ENCODE assay signal across 9 mouse cellular contexts in genomic region chr11:96270996-96271540, GRCm38 (mm10). TPM values are rescaled to one million over a fixed set of nuclear protein-coding genes. Genes with fewer than 3 reads are reported as not detected.
DNase-seq lines count a peak whose midpoint lies in the region; ATAC-seq and TF ChIP-seq lines count a peak whose summit lies in the region.
"Had no signal": no experiment of that assay in that cellular context is flagged by ENCODE, and none has a peak within 500 bp of the region (broad histone marks: within the 10 kb centered on the region; RNA-seq: fewer than 3 reads in every experiment).

Gene Hoxb9, plus strand, starts transcription at chr11:96271457.

- no peak for ATAC-seq in heart, embryonic 16.5 days (replicated peaks; ENCODE audit: extremely low read depth, insufficient read depth, low FRiP score)
- ATAC-seq in megakaryocyte, adult 5-6 weeks (ENCODE audit: poor library complexity, severe bottlenecking): no peak

- no peak within 1 kb of the TSS for H3K9ac ChIP-seq in heart, embryonic 16.5 days (ENCODE audit: low read length)

- H3K27me3 ChIP-seq in heart, embryonic 16.5 days (ENCODE audit: control insufficient read depth, insufficient read depth, low read length): peaks cover 96% of the 10 kb centered on the region
- peaks cover 88% of the 10 kb centered on the region for H3K27me3 ChIP-seq in small intestine, adult 2 months (ENCODE audit: control insufficient read depth, insufficient read depth, low read length)

- no peaks in the 10 kb centered on the region for H3K36me3 ChIP-seq in heart, embryonic 16.5 days (ENCODE audit: control insufficient read depth, insufficient read depth)
- no peaks in the 10 kb centered on the region for H3K36me3 ChIP-seq in small intestine, adult 2 months (ENCODE audit: control insufficient read depth, insufficient read depth, low read length)

- intact Hi-C loops in heart, postnatal 25 days (cut with DNase I): loop anchor here (10.0 kb wide), 2 partner anchors 266 to 464 kb away; partner anchors contain the start of gene Igf2bp1

- peak within 1 kb of the TSS; percentile 24 for H3K4me3 ChIP-seq in heart, embryonic 16.5 days (ENCODE audit: low read length)
- H3K4me3 ChIP-seq in small intestine, adult 2 months (ENCODE audit: low read depth, low read length): peak within 1 kb of the TSS; percentile 44
- H3K4me3 ChIP-seq: megakaryocyte, embryonic 14.5 days had no signal

- no peaks in the 10 kb centered on the region for H3K9me3 ChIP-seq in heart, embryonic 16.5 days (replicated peaks; ENCODE audit: control insufficient read depth, low read length)
- H3K9me3 ChIP-seq: megakaryocyte, embryonic 14.5 days had no signal

- 1% methylated on average over 40 of the region's 40 CpGs for WGBS in heart, embryonic 16.5 days
- WGBS in small intestine, adult 2 months: 2% methylated on average over 40 of the region's 40 CpGs

- TF ChIP-seq POLR2A in small intestine, adult 2 months (IDR thresholded peaks at IDR 0.05; ENCODE audit: low read depth, low read length): no peak

- no peak for TF ChIP-seq CTCF in small intestine, adult 2 months (IDR thresholded peaks at IDR 0.05; ENCODE audit: extremely low read depth, insufficient read length, insufficient replicate concordance, low read depth, low read length)

- 0 out of 2 replicates have a peak, but pooled peaks cover 2% of the 10 kb centered on the region for H3K4me1 ChIP-seq in heart, embryonic 16.5 days (ENCODE audit: control insufficient read depth, insufficient read depth, low read length)
- 0 out of 2 replicates have a peak, but pooled peaks cover 2% of the 10 kb centered on the region for H3K4me1 ChIP-seq in small intestine, adult 2 months (ENCODE audit: control insufficient read depth, insufficient read depth, insufficient read length, low read length)

- H3K4me2 ChIP-seq in heart, embryonic 16.5 days (ENCODE audit: low read depth, low read length): peak within 1 kb of the TSS; percentile 42; the same call in 1 of the 2 replicates

- H3K27ac ChIP-seq in heart, embryonic 16.5 days (ENCODE audit: low read length): no peak within 1 kb of the TSS
- no peak within 1 kb of the TSS for H3K27ac ChIP-seq in small intestine, adult 2 months (ENCODE audit: insufficient read depth, low read depth, low read length)

- no peak for DNase-seq in heart, postnatal 25 days (ENCODE audit: low spot score)
- DNase-seq in adrenal gland, postnatal 36 days: peak; percentile 94 to 96
- DNase-seq in kidney, adult 9 months: peak; percentile 66
- no peak for DNase-seq in thymus, postnatal 10 days (ENCODE audit: low spot score in 2 of 2)
- no peak for DNase-seq in gastrocnemius, postnatal 25 days

RNA-seq across cellular contexts. Expression of gene Hoxb9, which starts in this region (rescaled TPM):
- polyA plus RNA-seq in heart, embryonic 16.5 days (2015; fragmentation: Nextera tagmentation; extraction: Ambion mirVana): 0.10 TPM in 1 of 2 replicates, not detected in the other
- total RNA-seq in heart, postnatal 25 days (2021): not detected
- 100 to 1,000 TPM; 225 to 357 TPM for total RNA-seq in adrenal gland, postnatal 36 days (2021)
- polyA plus RNA-seq in small intestine, adult 2 months (2012; rRNA removed): 0.14 TPM in 1 of 2 replicates, not detected in the other
- total RNA-seq in gastrocnemius, postnatal 25 days (2021): under 1 TPM; 0.15 to 0.19 TPM
- not detected in 2 replicates for total RNA-seq in megakaryocyte, adult 5-6 weeks (2015)
- total RNA-seq in megakaryocyte, adult 5-6 weeks (2017): not detected in 2 replicates

Comparison
In these comparisons a context has a peak if more than half of its experiments do, and no peak if none do; other contexts are left out.
1. RNA of gene Hoxb9 (total RNA-seq): 225 to 357 TPM in adrenal gland, postnatal 36 days; 0.15 to 0.19 TPM in gastrocnemius, postnatal 25 days, not detected in heart, postnatal 25 days and not detected in megakaryocyte, adult 5-6 weeks; every median in the first group is over 100 times any median in the second.
2. DNase-seq: peak in adrenal gland, postnatal 36 days (2 of 2) and kidney, adult 9 months (single experiment); none in heart, postnatal 25 days (single experiment), thymus, postnatal 10 days (0 of 2) and gastrocnemius, postnatal 25 days (single experiment).